Mouse (Mus musculus): ENCODE results near the gene Rgs7bp.

DNA sequence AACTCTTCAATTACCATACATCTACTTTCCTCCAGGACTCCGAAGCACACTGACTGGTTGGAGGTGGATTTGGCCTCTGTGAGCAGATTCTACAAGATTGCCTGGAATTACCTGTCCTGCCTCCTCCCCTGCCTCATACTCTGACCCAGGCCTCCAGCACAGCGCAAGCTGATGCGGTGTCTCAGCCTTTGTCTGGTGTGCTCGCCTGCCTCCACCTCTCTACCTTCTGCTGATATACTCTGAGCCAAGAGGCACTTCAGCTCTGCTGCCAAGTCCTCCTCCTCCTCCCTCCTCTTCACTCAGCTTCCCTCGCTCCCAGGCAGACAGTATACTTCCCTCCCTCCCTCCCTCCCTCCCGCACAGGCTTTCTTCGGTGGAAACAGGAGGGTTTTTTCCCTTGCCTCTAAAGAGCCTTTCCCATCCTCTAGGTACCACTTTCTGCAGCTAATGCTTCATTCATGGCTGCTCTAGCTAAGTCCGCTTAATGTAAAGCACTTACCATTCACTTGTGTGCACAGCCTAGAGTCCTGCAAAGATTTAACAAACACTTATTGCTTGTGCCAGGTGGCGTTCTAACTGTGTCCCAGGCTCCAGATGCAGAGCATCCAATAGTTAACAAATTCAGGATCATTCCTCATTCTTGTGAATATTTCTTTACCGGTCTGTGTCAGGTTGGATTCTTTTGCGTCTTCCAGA lies 91.9 kb downstream of the Rgs7bp start:
- TF ChIP-seq POLR2A (IDR thresholded peaks at IDR 0.05; ENCODE audit: low read depth, low read length) = no peak
- TF ChIP-seq CTCF (IDR thresholded peaks at IDR 0.05; ENCODE audit: borderline replicate concordance, insufficient read depth, low read length) = no peak

Data from embryonic fibroblast, embryonic 13.5 days (primary cell).